19 mouse cellular contexts compared by ENCODE assay signal in the genomic region with DNA sequence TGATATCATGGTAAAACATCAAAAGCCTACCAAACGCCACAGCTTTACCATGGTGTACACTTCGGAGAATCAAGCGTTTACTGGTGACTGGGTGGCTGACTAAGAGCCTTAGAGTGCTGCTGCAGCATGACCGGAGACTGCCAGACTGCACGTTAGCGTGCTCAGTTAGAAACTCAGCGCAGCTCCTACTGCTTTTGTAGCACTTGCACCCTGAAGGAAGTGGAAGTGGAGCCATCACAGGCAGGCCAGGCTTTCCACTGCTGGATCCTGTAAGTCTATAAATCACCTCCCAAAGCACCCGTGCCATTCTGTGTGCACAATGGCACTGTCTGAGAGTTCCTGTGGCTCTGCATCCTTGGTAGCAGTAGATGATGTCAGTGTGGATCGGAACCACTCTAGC. TPM values are rescaled to one million over a fixed set of nuclear protein-coding genes. Genes with fewer than 3 reads are reported as not detected.
DNase-seq lines count a peak whose midpoint lies in the region; ATAC-seq lines count a peak whose summit lies in the region.
"Had no signal": no experiment of that assay in that cellular context is flagged by ENCODE, and none has a peak within 500 bp of the region (broad histone marks: within the 10 kb centered on the region; RNA-seq: fewer than 3 reads in every experiment).

No protein-coding gene starts in this region.

- no peak overlapping the region for H3K4me3 ChIP-seq in heart, embryonic 10.5 days
- no peak overlapping the region for H3K4me3 ChIP-seq in midbrain, embryonic 11.5 days (ENCODE audit: low read depth, low read length)
- H3K4me3 ChIP-seq in midbrain, embryonic 16.5 days (ENCODE audit: low read depth, low read length) = no peak overlapping the region
- H3K4me3 ChIP-seq: embryonic facial prominence, embryonic 13.5 days; forebrain, embryonic 12.5 days; heart, embryonic 13.5 days; hindbrain, embryonic 10.5 days had no signal

- 87% methylated on average over 9 of the region's 9 CpGs for WGBS in heart, embryonic 10.5 days
- 92% methylated on average over 9 of the region's 9 CpGs for WGBS in midbrain, embryonic 11.5 days
- WGBS in midbrain, embryonic 16.5 days = 93% methylated on average over 9 of the region's 9 CpGs

- H3K27me3 ChIP-seq in heart, embryonic 10.5 days (ENCODE audit: insufficient read depth, poor library complexity, severe bottlenecking) = no peaks in the 10 kb centered on the region
- H3K27me3 ChIP-seq in midbrain, embryonic 11.5 days (ENCODE audit: control insufficient read depth, insufficient read depth, low read length) = no peaks in the 10 kb centered on the region
- no peaks in the 10 kb centered on the region for H3K27me3 ChIP-seq in midbrain, embryonic 16.5 days (ENCODE audit: control insufficient read depth, insufficient read depth, low read depth, low read length)
- H3K27me3 ChIP-seq: CH12.LX; embryonic facial prominence, embryonic 13.5 days; forebrain, embryonic 12.5 days; heart, embryonic 13.5 days; Patski had no signal

- H3K4me2 ChIP-seq in midbrain, embryonic 11.5 days = no peak overlapping the region
- no peak overlapping the region for H3K4me2 ChIP-seq in midbrain, embryonic 16.5 days (ENCODE audit: low read length)
- H3K4me2 ChIP-seq: embryonic facial prominence, embryonic 13.5 days; forebrain, embryonic 12.5 days; heart, embryonic 13.5 days; hindbrain, embryonic 14.5 days had no signal

- intact Hi-C loops in heart, postnatal 14 days (cut with DNase I) = no loop called here

- no peak for ATAC-seq in midbrain, embryonic 11.5 days (ENCODE audit: low FRiP score)
- no peak for ATAC-seq in midbrain, embryonic 16.5 days
- no peak for ATAC-seq in inflammation-experienced regulatory T-cells, adult 6 months
- ATAC-seq: activated CD4-positive, CD25-positive, alpha-beta regulatory T cell, adult 4 months; Patski had no signal

- H3K9ac ChIP-seq in midbrain, embryonic 11.5 days (ENCODE audit: low read length) = no peak overlapping the region
- no peak overlapping the region for H3K9ac ChIP-seq in midbrain, embryonic 16.5 days (ENCODE audit: low read depth, low read length)
- H3K9ac ChIP-seq: embryonic facial prominence, embryonic 13.5 days; forebrain, embryonic 12.5 days; heart, embryonic 13.5 days; hindbrain, embryonic 14.5 days had no signal

- 0 out of 2 replicates have a peak, but pooled peaks cover 4% of the 10 kb centered on the region for H3K36me3 ChIP-seq in heart, embryonic 10.5 days
- no peaks in the 10 kb centered on the region for H3K36me3 ChIP-seq in midbrain, embryonic 11.5 days (ENCODE audit: control insufficient read depth, insufficient read depth, low read length)
- no peaks in the 10 kb centered on the region for H3K36me3 ChIP-seq in midbrain, embryonic 16.5 days (ENCODE audit: control insufficient read depth, insufficient read depth, low read length)
- H3K36me3 ChIP-seq: embryonic facial prominence, embryonic 13.5 days; forebrain, embryonic 12.5 days; heart, embryonic 13.5 days; hindbrain, embryonic 10.5 days had no signal

- peaks cover 21% of the 10 kb centered on the region for H3K4me1 ChIP-seq in heart, embryonic 10.5 days
- no peaks in the 10 kb centered on the region for H3K4me1 ChIP-seq in midbrain, embryonic 11.5 days (ENCODE audit: control insufficient read depth, insufficient read depth, low read length)
- no peaks in the 10 kb centered on the region for H3K4me1 ChIP-seq in midbrain, embryonic 16.5 days (ENCODE audit: control insufficient read depth, insufficient read depth, low read length)
- H3K4me1 ChIP-seq: forebrain, embryonic 12.5 days; hindbrain, embryonic 10.5 days had no signal

- H3K9me3 ChIP-seq in heart, embryonic 10.5 days = no peaks in the 10 kb centered on the region
- H3K9me3 ChIP-seq in midbrain, embryonic 11.5 days (ENCODE audit: control insufficient read depth, low read length) = no peaks in the 10 kb centered on the region
- no peaks in the 10 kb centered on the region for H3K9me3 ChIP-seq in midbrain, embryonic 16.5 days (replicated peaks; ENCODE audit: control insufficient read depth, low read length, poor library complexity, severe bottlenecking)
- H3K9me3 ChIP-seq: embryonic facial prominence, embryonic 13.5 days; forebrain, embryonic 12.5 days; heart, embryonic 13.5 days; hindbrain, embryonic 10.5 days had no signal

- DNase-seq in cerebellum, postnatal 10 days = peak; percentile 18 to 36
- no peak for DNase-seq in cerebellum, postnatal 4 days (ENCODE audit: low spot score in 2 of 2)
- DNase-seq in heart, embryonic 10.5 days (ENCODE audit: low spot score) = peak; percentile 35
- DNase-seq in heart, postnatal 14 days = no peak
- peak; percentile 72 for DNase-seq in midbrain, embryonic 11.5 days (ENCODE audit: low spot score, missing footprints)
- DNase-seq: adrenal gland, postnatal 25 days; gastrocnemius, postnatal 10 days; heart, postnatal 10 days; kidney, adult 11 months had no signal

- no peak overlapping the region for H3K27ac ChIP-seq in heart, embryonic 10.5 days
- no peak overlapping the region for H3K27ac ChIP-seq in midbrain, embryonic 11.5 days (ENCODE audit: low read depth, low read length)
- no peak overlapping the region for H3K27ac ChIP-seq in midbrain, embryonic 16.5 days (ENCODE audit: low read length)
- H3K27ac ChIP-seq: embryonic facial prominence, embryonic 13.5 days; forebrain, embryonic 12.5 days; hindbrain, embryonic 10.5 days; hindbrain, embryonic 14.5 days had no signal

RNA-seq across cellular contexts. Expression of a gene that starts 52.0 kb away (rescaled TPM):
- polyA plus RNA-seq in heart, embryonic 10.5 days (2016; fragmentation: Nextera tagmentation; extraction: Ambion mirVana) = 1.8 and 2.4 TPM in 2 replicates
- total RNA-seq in heart, postnatal 14 days (2021) = 10 to 100 TPM in 1 of 2 experiments, 1 to 10 TPM in 1; 8.6 to 10.4 TPM
- 1.7 and 1.8 TPM in 2 replicates for polyA plus RNA-seq in midbrain, embryonic 11.5 days (2014; fragmentation: Nextera tagmentation; extraction: Ambion mirVana)
- polyA plus RNA-seq in midbrain, embryonic 16.5 days (2015; fragmentation: Nextera tagmentation; extraction: Ambion mirVana) = 2.7 and 3.4 TPM in 2 replicates
- 1 to 10 TPM; 5.6 to 9.4 (median 6.8) TPM for polyA plus RNA-seq in inflammation-experienced regulatory T-cells, adult 6 months (2017; shearing (Covaris generic))

Comparison
In these comparisons a context has a peak if more than half of its experiments do, and no peak if none do; other contexts are left out.
1. DNase-seq: peak in cerebellum, postnatal 10 days (2 of 2), heart, embryonic 10.5 days (single experiment) and midbrain, embryonic 11.5 days (single experiment); none in cerebellum, postnatal 4 days (0 of 2) and heart, postnatal 14 days (0 of 2).